Mouse (Mus musculus) right cerebral cortex, adult 2 months (tissue): Measurements from ENCODE around the gene Sft2d1.

Experiments
- DNase-seq, 2 experiments: peaks; one replicate each; pipeline ENCODE4 v3.0.0; 2021 to 2022; ENCODE audit warnings: low spot score in 2 of 2

The Sft2d1 gene

GRCm38 (mm10) chr17:8361281-8362103, 50.6 kb downstream of the Sft2d1 start:
- DNase-seq: no peak

GRCm38 (mm10) chr17:8367514-8368480, 56.9 kb downstream of the Sft2d1 start:
- DNase-seq: peak in 1 of 2 experiments; percentile 65

- DNase-seq: peak; percentile 69 to 80
These were observed 57.7 kb downstream of the Sft2d1 start for GRCm38 (mm10) chr17:8368570-8368969.

GRCm38 (mm10) chr17:8369171-8369570, 58.3 kb downstream of the Sft2d1 start:
- DNase-seq: no peak

- no peak for DNase-seq
These were observed 59.8 kb downstream of the Sft2d1 start for GRCm38 (mm10) chr17:8370634-8371229.

- peak; percentile 80 to 87 for DNase-seq
These were observed 60.9 kb downstream of the Sft2d1 start for GRCm38 (mm10) chr17:8371834-8372233.

- peak; percentile 85 to 87 for DNase-seq
These were observed 61.6 kb downstream of the Sft2d1 start for GRCm38 (mm10) chr17:8372286-8373046.
